Mouse (Mus musculus): Measurements from ENCODE around the gene Cd3e.
"Not testable (repeated sequence)": the region's sequence is repeated elsewhere in the genome, so short reads cannot be mapped to it uniquely, and the experiment has no call there.

The Cd3e gene

GRCm38 (mm10) chr9:45009180-45010078 is at the start of gene Cd3e:
Gene Cd3e (minus strand): TSS chr9:45009627.
- no peak for DNase-seq

GRCm38 (mm10) chr9:45058304-45058940 is 49.0 kb upstream of the Cd3e start:
- DNase-seq = no peak

GRCm38 (mm10) chr9:45055082-45055713 is 45.8 kb upstream of the Cd3e start, which contains the start of gene Mpzl3:
Gene Mpzl3 (plus strand): TSS chr9:45055186.
- peak; percentile 88 to 92 for DNase-seq

- DNase-seq = no peak
These were observed 40.9 kb upstream of the Cd3e start for GRCm38 (mm10) chr9:45050301-45050700.

GRCm38 (mm10) chr9:45049731-45050130 is 40.3 kb upstream of the Cd3e start:
- no peak for DNase-seq

GRCm38 (mm10) chr9:45048511-45048910 is 39.1 kb upstream of the Cd3e start:
- DNase-seq = peak; percentile 51 to 52

GRCm38 (mm10) chr9:45046973-45047372 is 37.5 kb upstream of the Cd3e start:
- DNase-seq = no peak

- peak in 1 of 2 experiments; percentile 19 for DNase-seq
These were observed 33.5 kb upstream of the Cd3e start for GRCm38 (mm10) chr9:45042947-45043346.

GRCm38 (mm10) chr9:45042056-45042720 is 32.8 kb upstream of the Cd3e start:
- DNase-seq = peak; percentile 39 to 41

- DNase-seq = no peak
These were observed 31.9 kb upstream of the Cd3e start for GRCm38 (mm10) chr9:45041131-45041838.

- DNase-seq = no peak
These were observed 30.8 kb upstream of the Cd3e start for GRCm38 (mm10) chr9:45040066-45040845.

GRCm38 (mm10) chr9:45039499-45039898 is 30.1 kb upstream of the Cd3e start, which contains the start of gene Mpzl2:
Gene Mpzl2 (plus strand): TSS chr9:45039799.
- DNase-seq = no peak

GRCm38 (mm10) chr9:45037803-45038202 is 28.4 kb upstream of the Cd3e start:
- DNase-seq = not testable (repeated sequence)

- no peak for DNase-seq
These were observed 25.1 kb upstream of the Cd3e start for GRCm38 (mm10) chr9:45034526-45034925.

GRCm38 (mm10) chr9:45032261-45032660 is 22.8 kb upstream of the Cd3e start:
- no peak for DNase-seq

GRCm38 (mm10) chr9:45030341-45030740 is 20.9 kb upstream of the Cd3e start:
- no peak for DNase-seq

- DNase-seq = no peak
These were observed 17.9 kb upstream of the Cd3e start for GRCm38 (mm10) chr9:45027376-45027775.

GRCm38 (mm10) chr9:45024187-45024586 is 14.8 kb upstream of the Cd3e start:
- DNase-seq = no peak

GRCm38 (mm10) chr9:45023638-45024037 is 14.2 kb upstream of the Cd3e start:
- no peak for DNase-seq

- DNase-seq = peak; percentile 70 to 80
These were observed 13.4 kb upstream of the Cd3e start for GRCm38 (mm10) chr9:45022800-45023199.

GRCm38 (mm10) chr9:45018031-45018430 is 8.6 kb upstream of the Cd3e start:
- DNase-seq = no peak
